Mouse (Mus musculus): Measurements from ENCODE around the gene Cacna1e.

GRCm38 (mm10) chr1:154819960-154820359 lies 64.3 kb downstream of the Cacna1e start:
- TF ChIP-seq POLR2AphosphoS5 (IDR thresholded peaks at IDR 0.05; ENCODE audit: insufficient replicate concordance, low read depth, low read length) (no peak), CTCF (IDR thresholded peaks at IDR 0.05; ENCODE audit: low read depth, low read length) (no peak), GATA1 (IDR thresholded peaks at IDR 0.05; ENCODE audit: borderline replicate concordance, low read length) (no peak)
